Mouse (Mus musculus) CH12.LX (cell line): ENCODE measurements at regions not wholly inside any gene's neighbourhood (a gene's known extent, or its start where the extent isn't known, plus 50 kb on each side); places are given as distances from the start of the nearest gene placed in this dataset.

ENCODE experiments used
- DNase-seq: peaks from one replicate; pipeline ENCODE4 v3.0.0-alpha.2; 2013; ENCODE audit errors: extremely low read depth
- H3K27ac ChIP-seq: 2 replicates; pipeline ENCODE4 v1.5.1; 2012; ENCODE audit warnings: low read depth, mild to moderate bottlenecking, control low read depth, moderate library complexity; ENCODE audit not compliant: insufficient read depth
- H3K27me3 ChIP-seq: replicated peaks from 2 replicates; pipeline ENCODE3; 2012; ENCODE audit warnings: inconsistent platforms
- H3K36me3 ChIP-seq, 2 experiments: replicated peaks in 1 of 2; 2 replicates each; pipeline versions ENCODE3 to v1.6.1; 2012; ENCODE audit warnings: inconsistent platforms in 1 of 2, low read length in 1 of 2, mild to moderate bottlenecking in 1 of 2, mixed read lengths in 1 of 2, moderate library complexity in 1 of 2; ENCODE audit not compliant: control insufficient read depth in 1 of 2, insufficient read depth in 1 of 2
- H3K4me1 ChIP-seq, 2 experiments: 2 replicates each; pipeline ENCODE4 v1.6.1; 2012; ENCODE audit warnings: inconsistent platforms in 1 of 2, moderate library complexity in 1 of 2; ENCODE audit not compliant: insufficient read depth in 2 of 2, control insufficient read depth in 1 of 2
- H3K4me2 ChIP-seq: 2 replicates; pipeline ENCODE4 v1.6.1; 2012; ENCODE audit warnings: low read depth, mild to moderate bottlenecking, control low read depth; ENCODE audit not compliant: poor library complexity, insufficient read depth, severe bottlenecking
- H3K4me3 ChIP-seq, 3 experiments: fragments of 150-350 bp in 1 of 3; sonication (generic) in 1 of 3; replicated peaks in 1 of 3; 2 replicates each; pipeline versions ENCODE3 to v1.5.1; 2011 to 2012; ENCODE audit warnings: low read depth in 2 of 3, low read length in 2 of 3, mild to moderate bottlenecking in 2 of 3, moderate library complexity in 2 of 3, control low read depth in 1 of 3, improper control_type of control experiment in 1 of 3, inconsistent platforms in 1 of 3, mixed read lengths in 1 of 3; ENCODE audit not compliant: poor library complexity in 1 of 3
- H3K79me2 ChIP-seq: replicated peaks from 2 replicates; pipeline ENCODE4 v1.6.1; 2012; ENCODE audit warnings: mild to moderate bottlenecking, moderate library complexity; ENCODE audit not compliant: control insufficient read depth, poor library complexity, insufficient read depth, severe bottlenecking; ENCODE audit errors: extremely low read depth
- H3K9ac ChIP-seq: 2 replicates; pipeline ENCODE4 v1.6.1; 2012; ENCODE audit warnings: low read depth, mild to moderate bottlenecking, control low read depth, moderate library complexity; ENCODE audit not compliant: insufficient read depth
- H3K9me3 ChIP-seq: replicated peaks from 2 replicates; pipeline ENCODE3; 2012; ENCODE audit warnings: low read length, inconsistent platforms, mixed read lengths
- BHLHE40 ChIP-seq: IDR thresholded peaks from 2 replicates; pipeline ENCODE4 v1.6.1; 2011; ENCODE audit warnings: mild to moderate bottlenecking, low read depth, low read length, improper control_type of control experiment
- ELF1 ChIP-seq: IDR thresholded peaks from 2 replicates; pipeline ENCODE4 v1.6.1; 2014; ENCODE audit warnings: low read depth, mild to moderate bottlenecking, inconsistent platforms, low read length, improper control_type of control experiment
- ETS1 ChIP-seq: conservative IDR thresholded peaks from 2 replicates; pipeline ENCODE4 v1.6.1; 2012; ENCODE audit warnings: low read depth, mild to moderate bottlenecking, inconsistent platforms, low read length, improper control_type of control experiment, moderate library complexity
- IRF4 ChIP-seq: IDR thresholded peaks from 2 replicates; pipeline ENCODE4 v1.6.1; 2014; ENCODE audit warnings: low read depth, mild to moderate bottlenecking, inconsistent platforms, low read length, improper control_type of control experiment
- JUN ChIP-seq: IDR thresholded peaks from 2 replicates; pipeline ENCODE4 v1.6.1; 2011; ENCODE audit warnings: low read depth, mild to moderate bottlenecking, low read length, improper control_type of control experiment, moderate library complexity; ENCODE audit not compliant: insufficient read depth
- KAT2A ChIP-seq: IDR thresholded peaks from 2 replicates; pipeline ENCODE4 v1.6.1; 2012; ENCODE audit warnings: low read length, improper control_type of control experiment, inconsistent platforms; ENCODE audit not compliant: insufficient replicate concordance
- MEF2A ChIP-seq: IDR thresholded peaks from 2 replicates; pipeline ENCODE4 v1.6.1; 2014; ENCODE audit warnings: low read depth, mild to moderate bottlenecking, inconsistent platforms, low read length, improper control_type of control experiment, borderline replicate concordance
- MXI1 ChIP-seq: IDR thresholded peaks from 2 replicates; pipeline ENCODE4 v1.6.1; 2011; ENCODE audit warnings: mild to moderate bottlenecking, low read depth, low read length, improper control_type of control experiment
- NRF1 ChIP-seq: IDR thresholded peaks from 2 replicates; pipeline ENCODE4 v1.6.1; 2014; ENCODE audit warnings: low read depth, mild to moderate bottlenecking, inconsistent platforms, low read length, improper control_type of control experiment, moderate library complexity
- POLR2A ChIP-seq: IDR thresholded peaks from 2 replicates; pipeline ENCODE4 v1.6.1; 2011; ENCODE audit warnings: low read depth, mild to moderate bottlenecking, improper control_type of control experiment, low read length
- RCOR1 ChIP-seq: conservative IDR thresholded peaks from 2 replicates; pipeline ENCODE4 v1.6.1; 2012; ENCODE audit warnings: low read depth, mild to moderate bottlenecking, inconsistent platforms, low read length, improper control_type of control experiment
- ZC3H11A ChIP-seq: IDR thresholded peaks from 2 replicates; pipeline ENCODE4 v1.6.1; 2012; ENCODE audit warnings: low read depth, mild to moderate bottlenecking, inconsistent platforms, low read length, improper control_type of control experiment
- ZMIZ1 ChIP-seq: IDR thresholded peaks from 2 replicates; pipeline ENCODE4 v1.6.1; 2012; ENCODE audit warnings: low read depth, mild to moderate bottlenecking, inconsistent platforms, low read length, improper control_type of control experiment
- dilution Hi-C: fragments of 300-500 bp; cut with MboI; formaldehyde crosslinking; loops from 2 replicates; pipeline ENCODE4 v1.14.3; 2020; ENCODE audit warnings: low sequenced_read_pairs; ENCODE audit not compliant: extremely low pct_unique_long_range_greater_than_20kb, extremely low pct_ligation_motif_present
- in situ Hi-C: fragments of 300-500 bp; cut with MboI; formaldehyde crosslinking; loops from 3 replicates; pipeline ENCODE4 v1.14.3; 2019; ENCODE audit warnings: low sequenced_read_pairs, low pct_ligation_motif_present, low pct_unique_long_range_greater_than_20kb, mixed read lengths

GRCm38 (mm10) chr13:44502612-44503256 lies 226.5 kb upstream of the Jarid2 start:
- Histone ChIP-seq H3K4me2 (no peak overlapping the region), H3K27ac (no peak overlapping the region), H3K9me3 (no peaks in the 10 kb centered on the region), H3K9ac (no peak overlapping the region), H3K27me3 (no peaks in the 10 kb centered on the region), H3K4me3 (no peak overlapping the region), H3K36me3 (no peaks in the 10 kb centered on the region), H3K79me2 (no peaks in the 10 kb centered on the region), H3K4me1 (peaks cover 0 to 28% of the 10 kb centered on the region in 2 experiments; a peak in 2 of 4 replicates)
- no peak for DNase-seq
- in situ Hi-C loops (no loop called here), dilution Hi-C loops (no loop called here)
- no peak for TF ChIP-seq MXI1
- TF ChIP-seq BHLHE40, result no peak
- no peak for TF ChIP-seq IRF4
- TF ChIP-seq NRF1, result no peak
- TF ChIP-seq RCOR1, result no peak
- TF ChIP-seq ETS1, result no peak
- TF ChIP-seq JUN, result no peak
- no peak for TF ChIP-seq ZC3H11A

GRCm38 (mm10) chr13:44503257-44503950 lies 225.9 kb upstream of the Jarid2 start:
- in situ Hi-C loops, result no loop called here
- H3K4me3 ChIP-seq, result no peak overlapping the region
- TF ChIP-seq KAT2A (no peak), MEF2A (no peak), ZMIZ1 (no peak), POLR2A (no peak), ELF1 (no peak), RCOR1 (no peak)

More at GRCm38 (mm10) chr13:44503257-44503950, 225.9 kb upstream of the Jarid2 start:
- Histone ChIP-seq H3K27ac (no peak overlapping the region), H3K9me3 (no peaks in the 10 kb centered on the region), H3K4me1 (peaks cover 0 to 24% of the 10 kb centered on the region in 2 experiments; a peak in 2 of 4 replicates), H3K9ac (no peak overlapping the region), H3K79me2 (no peaks in the 10 kb centered on the region), H3K27me3 (no peaks in the 10 kb centered on the region), H3K36me3 (no peaks in the 10 kb centered on the region), H3K4me2 (no peak overlapping the region)
- no peak for DNase-seq
- dilution Hi-C loops, result no loop called here
